In the genomic region with DNA sequence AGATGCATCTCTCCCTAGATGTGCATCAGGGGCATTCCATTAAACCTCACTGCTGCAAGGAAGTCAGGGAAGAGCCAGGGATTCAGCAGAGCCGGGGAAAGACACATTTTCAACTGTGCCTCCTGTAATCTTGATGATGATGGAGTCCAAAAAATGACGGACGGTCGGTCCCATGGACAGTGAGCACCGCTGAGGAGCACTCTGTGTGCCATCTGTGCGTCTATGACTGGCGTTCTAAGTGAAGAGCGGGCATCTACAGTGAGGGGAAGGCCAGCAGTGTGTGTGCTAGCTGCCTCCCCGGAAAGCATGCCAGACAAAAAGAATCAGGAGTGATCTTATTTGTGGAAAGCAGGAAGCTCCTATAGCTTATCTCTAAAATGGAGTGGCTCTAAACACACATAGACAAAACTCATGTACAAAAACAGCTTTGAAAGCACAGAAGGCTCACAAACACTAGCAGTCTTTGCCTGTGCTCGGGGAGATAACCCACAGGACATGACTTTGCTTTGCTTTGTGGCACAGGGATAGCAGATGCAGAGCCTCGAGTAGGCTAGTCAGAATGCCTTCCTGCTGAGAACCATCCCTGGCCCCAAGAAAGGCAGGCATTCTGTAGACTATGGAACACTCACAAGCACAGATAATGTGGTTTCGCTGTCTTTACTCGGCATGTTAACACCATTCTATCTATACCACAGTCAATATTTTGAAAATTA, we compare ENCODE assay signal across 15 mouse cellular contexts.
DNase-seq lines count a peak whose midpoint lies in the region; ATAC-seq lines count a peak whose summit lies in the region.
"Had no signal": no experiment of that assay in that cellular context is flagged by ENCODE, and none has a peak within 500 bp of the region (broad histone marks: within the 10 kb centered on the region; RNA-seq: fewer than 3 reads in every experiment).

No protein-coding gene starts in this region.

- no peaks in the 10 kb centered on the region for H3K9me3 ChIP-seq in heart, embryonic 11.5 days (replicated peaks; ENCODE audit: control insufficient read depth, low read length)
- no peaks in the 10 kb centered on the region for H3K9me3 ChIP-seq in megakaryocyte, embryonic 14.5 days
- no peaks in the 10 kb centered on the region for H3K9me3 ChIP-seq in hindbrain, embryonic 16.5 days (ENCODE audit: control insufficient read depth, low read length)
- H3K9me3 ChIP-seq in neural tube, embryonic 13.5 days, result no peaks in the 10 kb centered on the region
- H3K9me3 ChIP-seq: embryonic facial prominence, embryonic 12.5 days; kidney, embryonic 15.5 days; liver, embryonic 15.5 days had no signal

- H3K4me3 ChIP-seq in heart, embryonic 11.5 days (ENCODE audit: low read depth, low read length), result no peak overlapping the region
- H3K4me3 ChIP-seq in megakaryocyte, embryonic 14.5 days (replicated peaks), result peak overlapping the region; percentile 86
- H3K4me3 ChIP-seq in hindbrain, embryonic 16.5 days (ENCODE audit: low read length), result no peak overlapping the region
- no peak overlapping the region for H3K4me3 ChIP-seq in neural tube, embryonic 13.5 days
- H3K4me3 ChIP-seq: embryonic facial prominence, embryonic 12.5 days; kidney, embryonic 15.5 days; liver, embryonic 15.5 days had no signal

- WGBS in heart, embryonic 11.5 days (ENCODE audit: insufficient replicate concordance), result 54% methylated on average over 13 of the region's 13 CpGs
- 49% methylated on average over 13 of the region's 13 CpGs for WGBS in hindbrain, embryonic 16.5 days
- 40% methylated on average over 13 of the region's 13 CpGs for WGBS in neural tube, embryonic 13.5 days

- ATAC-seq in heart, embryonic 11.5 days (replicated peaks; ENCODE audit: insufficient number of reproducible peaks, low FRiP score, low TSS enrichment), result no peak
- no peak for ATAC-seq in megakaryocyte, adult 5-6 weeks (ENCODE audit: poor library complexity, severe bottlenecking)
- ATAC-seq in hindbrain, embryonic 16.5 days, result no peak
- no peak for ATAC-seq in neural tube, embryonic 13.5 days (ENCODE audit: low read depth)
- ATAC-seq: forebrain, embryonic 14.5 days had no signal

- peak overlapping the region; percentile 47 for H3K27ac ChIP-seq in heart, embryonic 11.5 days (ENCODE audit: low read depth, low read length)
- H3K27ac ChIP-seq in hindbrain, embryonic 16.5 days (ENCODE audit: low read depth, low read length), result 0 out of 2 replicates have a peak overlapping the region, but pooled peaks have one; percentile 16
- H3K27ac ChIP-seq in neural tube, embryonic 13.5 days (replicated peaks), result peak overlapping the region; percentile 78
- H3K27ac ChIP-seq: embryonic facial prominence, embryonic 12.5 days; liver, embryonic 15.5 days had no signal

- H3K4me2 ChIP-seq in heart, embryonic 11.5 days, result no peak overlapping the region
- no peak overlapping the region for H3K4me2 ChIP-seq in hindbrain, embryonic 16.5 days (ENCODE audit: low read length)
- peak overlapping the region; percentile 10; the same call in 1 of the 2 replicates for H3K4me2 ChIP-seq in neural tube, embryonic 13.5 days
- H3K4me2 ChIP-seq: embryonic facial prominence, embryonic 12.5 days; kidney, embryonic 15.5 days; liver, embryonic 15.5 days had no signal

- DNase-seq in heart, adult 18-20 months, result no peak
- no peak for DNase-seq in gastrocnemius, adult 8-10 months (ENCODE audit: low spot score in 2 of 2)
- DNase-seq in spleen, adult 18-20 months, result no peak
- DNase-seq: adrenal gland, postnatal 25 days; cerebellum, adult 9-10 months; thymus, postnatal 36 days had no signal

- H3K4me1 ChIP-seq in heart, embryonic 11.5 days (ENCODE audit: control insufficient read depth, insufficient read depth, low read length), result peaks cover 19% of the 10 kb centered on the region
- H3K4me1 ChIP-seq in megakaryocyte, embryonic 14.5 days, result peaks cover 77% of the 10 kb centered on the region
- peaks cover 2% of the 10 kb centered on the region for H3K4me1 ChIP-seq in hindbrain, embryonic 16.5 days (ENCODE audit: control insufficient read depth, insufficient read depth, low read depth, low read length)
- H3K4me1 ChIP-seq in neural tube, embryonic 13.5 days (replicated peaks), result peaks cover 64% of the 10 kb centered on the region

- H3K9ac ChIP-seq in heart, embryonic 11.5 days (ENCODE audit: low read depth, low read length), result no peak overlapping the region
- no peak overlapping the region for H3K9ac ChIP-seq in hindbrain, embryonic 16.5 days (ENCODE audit: low read depth, low read length)
- peak overlapping the region; percentile 47; the same call in 1 of the 2 replicates for H3K9ac ChIP-seq in neural tube, embryonic 13.5 days
- H3K9ac ChIP-seq: embryonic facial prominence, embryonic 12.5 days; kidney, embryonic 15.5 days; liver, embryonic 15.5 days had no signal

- no peaks in the 10 kb centered on the region for H3K36me3 ChIP-seq in heart, embryonic 11.5 days (ENCODE audit: control insufficient read depth, insufficient read depth, low read length)
- peaks cover 59% of the 10 kb centered on the region for H3K36me3 ChIP-seq in megakaryocyte, embryonic 14.5 days (replicated peaks; ENCODE audit: low read length)
- H3K36me3 ChIP-seq in hindbrain, embryonic 16.5 days (ENCODE audit: control insufficient read depth, insufficient read depth, low read length), result no peaks in the 10 kb centered on the region
- no peaks in the 10 kb centered on the region for H3K36me3 ChIP-seq in neural tube, embryonic 13.5 days
- H3K36me3 ChIP-seq: embryonic facial prominence, embryonic 12.5 days; kidney, embryonic 15.5 days; liver, embryonic 15.5 days had no signal

- H3K27me3 ChIP-seq in heart, embryonic 11.5 days (ENCODE audit: control insufficient read depth, insufficient read depth, low read length), result no peaks in the 10 kb centered on the region
- no peaks in the 10 kb centered on the region for H3K27me3 ChIP-seq in megakaryocyte, embryonic 14.5 days (replicated peaks)
- no peaks in the 10 kb centered on the region for H3K27me3 ChIP-seq in hindbrain, embryonic 16.5 days (replicated peaks; ENCODE audit: control insufficient read depth, insufficient read depth, low read length)
- no peaks in the 10 kb centered on the region for H3K27me3 ChIP-seq in neural tube, embryonic 13.5 days
- H3K27me3 ChIP-seq: liver, embryonic 15.5 days had no signal

Comparison
In these comparisons a context has a peak if more than half of its experiments do, and no peak if none do; other contexts are left out.
1. H3K27ac ChIP-seq: peak in every context shown above with its lines; median percentile 78 in neural tube, embryonic 13.5 days; 47 in heart, embryonic 11.5 days; 16 in hindbrain, embryonic 16.5 days.